Mouse (Mus musculus): ENCODE results near the gene Sprr1b. TPM values are rescaled to one million over a fixed set of nuclear protein-coding genes. Genes with fewer than 3 reads are reported as not detected.

The Sprr1b gene
- polyA plus RNA-seq, 1 experiment: not detected

- no peak overlapping the region for H3K4me3 ChIP-seq (replicated peaks; ENCODE audit: control insufficient read depth, low read depth, low read length)
- 76% methylated on average over 3 of the region's 3 CpGs for WGBS
- no peaks in the 10 kb centered on the region for H3K4me1 ChIP-seq (ENCODE audit: control insufficient read depth, insufficient read depth, low read length)
- H3K27ac ChIP-seq (ENCODE audit: control insufficient read depth, insufficient read depth, low read depth, low read length, poor library complexity): no peak overlapping the region
- TF ChIP-seq POLR2A (IDR thresholded peaks at IDR 0.05; ENCODE audit: borderline replicate concordance, control insufficient read depth, low read depth, low read length) (no peak), CTCF (IDR thresholded peaks at IDR 0.05; ENCODE audit: control insufficient read depth, insufficient read depth, low read length) (no peak)
These were observed 1.6 kb upstream of the Sprr1b start for GRCm38 (mm10) chr3:92440177-92440576.

- 75% methylated on average over 2 of the region's 2 CpGs for WGBS
- TF ChIP-seq CTCF (IDR thresholded peaks at IDR 0.05; ENCODE audit: control insufficient read depth, insufficient read depth, low read length) (no peak), POLR2A (IDR thresholded peaks at IDR 0.05; ENCODE audit: borderline replicate concordance, control insufficient read depth, low read depth, low read length) (no peak)
- no peaks in the 10 kb centered on the region for H3K4me1 ChIP-seq (ENCODE audit: control insufficient read depth, insufficient read depth, low read length)
- H3K4me3 ChIP-seq (replicated peaks; ENCODE audit: control insufficient read depth, low read depth, low read length): no peak within 1 kb of the TSS
- no peak within 1 kb of the TSS for H3K27ac ChIP-seq (ENCODE audit: control insufficient read depth, insufficient read depth, low read depth, low read length, poor library complexity)
These were observed 6.3 kb downstream of the Sprr1b start, which contains the start of gene Sprr2k for GRCm38 (mm10) chr3:92432282-92432681. Gene Sprr2k, plus strand, starts transcription at chr3:92432582.

GRCm38 (mm10) chr3:92429323-92429722, 9.3 kb downstream of the Sprr1b start, which contains the start of gene Gm9774:
Gene Gm9774, minus strand, starts transcription at chr3:92429423.
- WGBS: 86% methylated on average over 6 of the region's 6 CpGs
- TF ChIP-seq CTCF (IDR thresholded peaks at IDR 0.05; ENCODE audit: control insufficient read depth, insufficient read depth, low read length) (no peak), POLR2A (IDR thresholded peaks at IDR 0.05; ENCODE audit: borderline replicate concordance, control insufficient read depth, low read depth, low read length) (no peak)
- Histone ChIP-seq H3K27ac (ENCODE audit: control insufficient read depth, insufficient read depth, low read depth, low read length, poor library complexity) (no peak within 1 kb of the TSS), H3K4me1 (ENCODE audit: control insufficient read depth, insufficient read depth, low read length) (no peaks in the 10 kb centered on the region), H3K4me3 (replicated peaks; ENCODE audit: control insufficient read depth, low read depth, low read length) (no peak within 1 kb of the TSS)

GRCm38 (mm10) chr3:92417782-92418181, 20.8 kb downstream of the Sprr1b start, which contains the start of gene Sprr2j-ps:
Gene Sprr2j-ps, plus strand, starts transcription at chr3:92418082.
- 84% methylated on average over 2 of the region's 2 CpGs for WGBS
- no peak within 1 kb of the TSS for H3K4me3 ChIP-seq (replicated peaks; ENCODE audit: control insufficient read depth, low read depth, low read length)
- no peaks in the 10 kb centered on the region for H3K4me1 ChIP-seq (ENCODE audit: control insufficient read depth, insufficient read depth, low read length)
- no peak within 1 kb of the TSS for H3K27ac ChIP-seq (ENCODE audit: control insufficient read depth, insufficient read depth, low read depth, low read length, poor library complexity)
- TF ChIP-seq CTCF (IDR thresholded peaks at IDR 0.05; ENCODE audit: control insufficient read depth, insufficient read depth, low read length) (no peak), POLR2A (IDR thresholded peaks at IDR 0.05; ENCODE audit: borderline replicate concordance, control insufficient read depth, low read depth, low read length) (no peak)

GRCm38 (mm10) chr3:92407691-92408090, 30.9 kb downstream of the Sprr1b start, which contains the start of gene Sprr2i:
Gene Sprr2i, plus strand, starts transcription at chr3:92407991.
- Histone ChIP-seq H3K4me1 (ENCODE audit: control insufficient read depth, insufficient read depth, low read length) (no peaks in the 10 kb centered on the region), H3K27ac (ENCODE audit: control insufficient read depth, insufficient read depth, low read depth, low read length, poor library complexity) (no peak within 1 kb of the TSS), H3K4me3 (replicated peaks; ENCODE audit: control insufficient read depth, low read depth, low read length) (no peak within 1 kb of the TSS)
- WGBS: 75% methylated on average over 2 of the region's 2 CpGs
- no peak for TF ChIP-seq POLR2A (IDR thresholded peaks at IDR 0.05; ENCODE audit: borderline replicate concordance, control insufficient read depth, low read depth, low read length)
- no peak for TF ChIP-seq CTCF (IDR thresholded peaks at IDR 0.05; ENCODE audit: control insufficient read depth, insufficient read depth, low read length)

- no peak overlapping the region for H3K27ac ChIP-seq (ENCODE audit: control insufficient read depth, insufficient read depth, low read depth, low read length, poor library complexity)
- no peak overlapping the region for H3K4me3 ChIP-seq (replicated peaks; ENCODE audit: control insufficient read depth, low read depth, low read length)
- WGBS: 16% methylated on average over 1 of the region's 1 CpGs
- TF ChIP-seq POLR2A (IDR thresholded peaks at IDR 0.05; ENCODE audit: borderline replicate concordance, control insufficient read depth, low read depth, low read length): no peak
- no peak for TF ChIP-seq CTCF (IDR thresholded peaks at IDR 0.05; ENCODE audit: control insufficient read depth, insufficient read depth, low read length)
- no peaks in the 10 kb centered on the region for H3K4me1 ChIP-seq (ENCODE audit: control insufficient read depth, insufficient read depth, low read length)
These were observed 44.3 kb downstream of the Sprr1b start for GRCm38 (mm10) chr3:92394301-92394700.

Other genes with a start within 250 kb of the Sprr1b start
- gene Sprr2a1, start 223.0 kb downstream of the Sprr1b start, polyA plus RNA-seq (2011; ENCODE audit: insufficient read depth, insufficient read length, low replicate concordance, missing spikeins): not detected in 2 replicates
- gene Sprr2a2, start 222.9 kb downstream of the Sprr1b start, polyA plus RNA-seq (2011; ENCODE audit: insufficient read depth, insufficient read length, low replicate concordance, missing spikeins): not detected in 2 replicates
- not detected in 2 replicates for gene Sprr2a3, start 153.4 kb downstream of the Sprr1b start, polyA plus RNA-seq (2011; ENCODE audit: insufficient read depth, insufficient read length, low replicate concordance, missing spikeins)
- not detected in 2 replicates for gene Sprr2b, start 122.2 kb downstream of the Sprr1b start, polyA plus RNA-seq (2011; ENCODE audit: insufficient read depth, insufficient read length, low replicate concordance, missing spikeins)
- gene Sprr2d, start 99.6 kb downstream of the Sprr1b start, polyA plus RNA-seq (2011; ENCODE audit: insufficient read depth, insufficient read length, low replicate concordance, missing spikeins): not detected in 2 replicates
- not detected in 2 replicates for gene Sprr2e, start 86.6 kb downstream of the Sprr1b start, polyA plus RNA-seq (2011; ENCODE audit: insufficient read depth, insufficient read length, low replicate concordance, missing spikeins)
- not detected in 2 replicates for gene Sprr2f, start 73.6 kb downstream of the Sprr1b start, polyA plus RNA-seq (2011; ENCODE audit: insufficient read depth, insufficient read length, low replicate concordance, missing spikeins)
- not detected in 2 replicates for gene Sprr2h, start 53.1 kb downstream of the Sprr1b start, polyA plus RNA-seq (2011; ENCODE audit: insufficient read depth, insufficient read length, low replicate concordance, missing spikeins)
- not detected in 2 replicates for gene Sprr2i, start 30.8 kb downstream of the Sprr1b start, polyA plus RNA-seq (2011; ENCODE audit: insufficient read depth, insufficient read length, low replicate concordance, missing spikeins)
- not detected in 2 replicates for gene Sprr2j-ps, start 20.7 kb downstream of the Sprr1b start, polyA plus RNA-seq (2011; ENCODE audit: insufficient read depth, insufficient read length, low replicate concordance, missing spikeins)
- 36.1 and 44.7 TPM in 2 replicates for gene Gm9774, start 9.4 kb downstream of the Sprr1b start, polyA plus RNA-seq (2011; ENCODE audit: insufficient read depth, insufficient read length, low replicate concordance, missing spikeins)
- gene Sprr2k, start 6.2 kb downstream of the Sprr1b start, polyA plus RNA-seq (2011; ENCODE audit: insufficient read depth, insufficient read length, low replicate concordance, missing spikeins): not detected in 2 replicates
- not detected in 2 replicates for gene Sprr3, start 19.9 kb upstream of the Sprr1b start, polyA plus RNA-seq (2011; ENCODE audit: insufficient read depth, insufficient read length, low replicate concordance, missing spikeins)
- gene Sprr1a, start 47.1 kb upstream of the Sprr1b start, polyA plus RNA-seq (2011; ENCODE audit: insufficient read depth, insufficient read length, low replicate concordance, missing spikeins): not detected in 2 replicates
- gene Sprr4, start 61.7 kb upstream of the Sprr1b start, polyA plus RNA-seq (2011; ENCODE audit: insufficient read depth, insufficient read length, low replicate concordance, missing spikeins): not detected in 2 replicates
- gene 2310046K23Rik, start 95.7 kb upstream of the Sprr1b start, polyA plus RNA-seq (2011; ENCODE audit: insufficient read depth, insufficient read length, low replicate concordance, missing spikeins): not detected in 2 replicates
- not detected in 2 replicates for gene Ivl, start 134.9 kb upstream of the Sprr1b start, polyA plus RNA-seq (2011; ENCODE audit: insufficient read depth, insufficient read length, low replicate concordance, missing spikeins)
- not detected in 2 replicates for gene Smcp, start 150.2 kb upstream of the Sprr1b start, polyA plus RNA-seq (2011; ENCODE audit: insufficient read depth, insufficient read length, low replicate concordance, missing spikeins)
- gene 2210017I01Rik, start 168.7 kb upstream of the Sprr1b start, polyA plus RNA-seq (2011; ENCODE audit: insufficient read depth, insufficient read length, low replicate concordance, missing spikeins): not detected in 2 replicates
- not detected in 2 replicates for gene Lce6a, start 182.9 kb upstream of the Sprr1b start, polyA plus RNA-seq (2011; ENCODE audit: insufficient read depth, insufficient read length, low replicate concordance, missing spikeins)
- not detected in 2 replicates for gene Lce1a1, start 209.5 kb upstream of the Sprr1b start, polyA plus RNA-seq (2011; ENCODE audit: insufficient read depth, insufficient read length, low replicate concordance, missing spikeins)
- not detected in 2 replicates for gene Lce1b, start 218.1 kb upstream of the Sprr1b start, polyA plus RNA-seq (2011; ENCODE audit: insufficient read depth, insufficient read length, low replicate concordance, missing spikeins)
- gene Lce1a2, start 231.5 kb upstream of the Sprr1b start, polyA plus RNA-seq (2011; ENCODE audit: insufficient read depth, insufficient read length, low replicate concordance, missing spikeins): not detected in 2 replicates
- gene Lce1c, start 240.5 kb upstream of the Sprr1b start, polyA plus RNA-seq (2011; ENCODE audit: insufficient read depth, insufficient read length, low replicate concordance, missing spikeins): not detected in 2 replicates
- not detected in 2 replicates for gene Lce1d, start 248.4 kb upstream of the Sprr1b start, polyA plus RNA-seq (2011; ENCODE audit: insufficient read depth, insufficient read length, low replicate concordance, missing spikeins)